In genomic region chr6:125524027-125524426, GRCm38 (mm10) we compare ENCODE assay signal across 18 mouse cellular contexts. TPM values are rescaled to one million over a fixed set of nuclear protein-coding genes. Genes with fewer than 3 reads are reported as not detected.
DNase-seq lines count a peak whose midpoint lies in the region; ATAC-seq lines count a peak whose summit lies in the region.
"Had no signal": no experiment of that assay in that cellular context is flagged by ENCODE, and none has a peak within 500 bp of the region (broad histone marks: within the 10 kb centered on the region; RNA-seq: fewer than 3 reads in every experiment).

No protein-coding gene starts in this region.

- peak; percentile 31 to 48 for DNase-seq in spleen, postnatal 36 days (ENCODE audit: low spot score in 2 of 2)
- DNase-seq in spleen, postnatal 14 days (ENCODE audit: low spot score in 2 of 2) = no peak
- no peak for DNase-seq in urinary bladder, postnatal 14 days (ENCODE audit: low spot score)
- DNase-seq in adrenal gland, postnatal 36 days = no peak
- no peak for DNase-seq in gastrocnemius, postnatal 25 days
- DNase-seq: adrenal gland, postnatal 10 days; cerebellum, adult 8-10 months; cerebellum, postnatal 36 days; kidney, adult 11 months; layer of hippocampus, adult 9-11 months; lung, embryonic 14.5 days; lung, postnatal 36 days; right cerebral cortex, postnatal 4 days; thymus, postnatal 25 days had no signal

- peak; percentile 57 for ATAC-seq in granulocyte monocyte progenitor cell, adult 5-6 weeks (replicated peaks; ENCODE audit: poor library complexity, severe bottlenecking)
- ATAC-seq in monocyte, adult 5-6 weeks (replicated peaks; ENCODE audit: insufficient number of reproducible peaks, low FRiP score, low TSS enrichment, poor library complexity, severe bottlenecking) = peak; percentile 65
- ATAC-seq: forebrain, embryonic 13.5 days had no signal

RNA-seq across cellular contexts. Expression of gene Vwf, which starts 22.5 kb away (rescaled TPM):
- total RNA-seq in granulocyte monocyte progenitor cell, adult 5-6 weeks (2014; fragmentation: Nextera tagmentation) = 0.43 and 5.1 TPM in 2 replicates
- 0.10 and 0.39 TPM in 2 replicates for total RNA-seq in granulocyte monocyte progenitor cell, adult 5-6 weeks (2017)
- 6.4 to 37.1 TPM (median 9.9 TPM) in 3 replicates for total RNA-seq in monocyte, adult 5-6 weeks (2017)
- 1 to 10 TPM; 7.6 to 7.9 TPM for total RNA-seq in adrenal gland, postnatal 36 days (2021)
- total RNA-seq in gastrocnemius, postnatal 25 days (2021) = 10 to 100 TPM; 17.3 to 42.4 TPM
- total RNA-seq: CH12.LX had no signal

RNA-seq across cellular contexts. Expression of gene Cd9, which starts 29.4 kb away (rescaled TPM):
- 22.5 and 27.5 TPM in 2 replicates for total RNA-seq in granulocyte monocyte progenitor cell, adult 5-6 weeks (2014; fragmentation: Nextera tagmentation)
- total RNA-seq in granulocyte monocyte progenitor cell, adult 5-6 weeks (2017) = 27.7 and 31.3 TPM in 2 replicates
- 490 to 606 TPM (median 578 TPM) in 3 replicates for total RNA-seq in monocyte, adult 5-6 weeks (2017)
- 100 to 1,000 TPM; 115 to 170 TPM for total RNA-seq in adrenal gland, postnatal 36 days (2021)
- total RNA-seq in gastrocnemius, postnatal 25 days (2021) = 10 to 100 TPM; 28.4 to 33.7 TPM

Comparison
In these comparisons a context has a peak if more than half of its experiments do, and no peak if none do; other contexts are left out.
1. DNase-seq: peak in spleen, postnatal 36 days (2 of 2); none in spleen, postnatal 14 days (0 of 2), urinary bladder, postnatal 14 days (single experiment), adrenal gland, postnatal 36 days (0 of 2) and gastrocnemius, postnatal 25 days (single experiment).